Mouse (Mus musculus): ENCODE results near the gene Pdzk1. TPM values are rescaled to one million over a fixed set of nuclear protein-coding genes. Genes with fewer than 3 reads are reported as not detected.

The Pdzk1 gene
- polyA plus RNA-seq, 1 experiment = 0.49 TPM

- Histone ChIP-seq H3K27ac (ENCODE audit: control insufficient read depth, insufficient read depth, low read length) (no peak overlapping the region), H3K4me3 (ENCODE audit: control insufficient read depth, insufficient read depth, low read length) (no peak overlapping the region), H3K4me1 (replicated peaks; ENCODE audit: control insufficient read depth, insufficient read depth, low read length) (no peaks in the 10 kb centered on the region), H3K36me3 (ENCODE audit: control insufficient read depth, insufficient read depth, low read length) (no peaks in the 10 kb centered on the region), H3K27me3 (ENCODE audit: control insufficient read depth, insufficient read depth, low read length) (no peaks in the 10 kb centered on the region)
- 95% methylated on average over 10 of the region's 10 CpGs for WGBS
- no peak for DNase-seq
- no peak for TF ChIP-seq POLR2A (IDR thresholded peaks at IDR 0.05; ENCODE audit: control insufficient read depth, extremely low read depth, insufficient read depth, low read length, poor library complexity)
- TF ChIP-seq CTCF (IDR thresholded peaks at IDR 0.05; ENCODE audit: borderline replicate concordance, control insufficient read depth, extremely low read depth, insufficient read depth, low read length, poor library complexity) = no peak
Measured at GRCm38 (mm10) chr3:96829856-96830255, 772 bp downstream of the Pdzk1 start.

GRCm38 (mm10) chr3:96832930-96833329 lies 3.8 kb downstream of the Pdzk1 start:
- TF ChIP-seq POLR2A (IDR thresholded peaks at IDR 0.05; ENCODE audit: control insufficient read depth, extremely low read depth, insufficient read depth, low read length, poor library complexity) (no peak), CTCF (IDR thresholded peaks at IDR 0.05; ENCODE audit: borderline replicate concordance, control insufficient read depth, extremely low read depth, insufficient read depth, low read length, poor library complexity) (no peak)
- Histone ChIP-seq H3K36me3 (ENCODE audit: control insufficient read depth, insufficient read depth, low read length) (no peaks in the 10 kb centered on the region), H3K4me3 (ENCODE audit: control insufficient read depth, insufficient read depth, low read length) (no peak overlapping the region), H3K4me1 (replicated peaks; ENCODE audit: control insufficient read depth, insufficient read depth, low read length) (no peaks in the 10 kb centered on the region), H3K27ac (ENCODE audit: control insufficient read depth, insufficient read depth, low read length) (no peak overlapping the region), H3K27me3 (ENCODE audit: control insufficient read depth, insufficient read depth, low read length) (no peaks in the 10 kb centered on the region)
- no peak for DNase-seq
- WGBS = 88% methylated on average over 5 of the region's 5 CpGs

GRCm38 (mm10) chr3:96834587-96835348 lies 5.7 kb downstream of the Pdzk1 start:
- TF ChIP-seq POLR2A (IDR thresholded peaks at IDR 0.05; ENCODE audit: control insufficient read depth, extremely low read depth, insufficient read depth, low read length, poor library complexity) = no peak
- TF ChIP-seq CTCF (IDR thresholded peaks at IDR 0.05; ENCODE audit: borderline replicate concordance, control insufficient read depth, extremely low read depth, insufficient read depth, low read length, poor library complexity) = no peak
- 89% methylated on average over 7 of the region's 7 CpGs for WGBS

GRCm38 (mm10) chr3:96836414-96836813 lies 7.3 kb downstream of the Pdzk1 start:
- DNase-seq = no peak
- Histone ChIP-seq H3K4me3 (ENCODE audit: control insufficient read depth, insufficient read depth, low read length) (no peak overlapping the region), H3K27ac (ENCODE audit: control insufficient read depth, insufficient read depth, low read length) (no peak overlapping the region), H3K4me1 (replicated peaks; ENCODE audit: control insufficient read depth, insufficient read depth, low read length) (no peaks in the 10 kb centered on the region), H3K27me3 (ENCODE audit: control insufficient read depth, insufficient read depth, low read length) (no peaks in the 10 kb centered on the region), H3K36me3 (ENCODE audit: control insufficient read depth, insufficient read depth, low read length) (no peaks in the 10 kb centered on the region)
- WGBS = 77% methylated on average over 2 of the region's 2 CpGs
- TF ChIP-seq POLR2A (IDR thresholded peaks at IDR 0.05; ENCODE audit: control insufficient read depth, extremely low read depth, insufficient read depth, low read length, poor library complexity) (no peak), CTCF (IDR thresholded peaks at IDR 0.05; ENCODE audit: borderline replicate concordance, control insufficient read depth, extremely low read depth, insufficient read depth, low read length, poor library complexity) (no peak)

More at GRCm38 (mm10) chr3:96834587-96835348, 5.7 kb downstream of the Pdzk1 start:
- no peaks in the 10 kb centered on the region for H3K4me1 ChIP-seq (replicated peaks; ENCODE audit: control insufficient read depth, insufficient read depth, low read length)
- H3K27ac ChIP-seq (ENCODE audit: control insufficient read depth, insufficient read depth, low read length) = no peak overlapping the region
- no peaks in the 10 kb centered on the region for H3K36me3 ChIP-seq (ENCODE audit: control insufficient read depth, insufficient read depth, low read length)
- H3K27me3 ChIP-seq (ENCODE audit: control insufficient read depth, insufficient read depth, low read length) = no peaks in the 10 kb centered on the region
- DNase-seq = no peak
- H3K4me3 ChIP-seq (ENCODE audit: control insufficient read depth, insufficient read depth, low read length) = no peak overlapping the region

GRCm38 (mm10) chr3:96838996-96839645 lies 10.0 kb downstream of the Pdzk1 start:
- H3K27ac ChIP-seq (ENCODE audit: control insufficient read depth, insufficient read depth, low read length) = no peak overlapping the region

GRCm38 (mm10) chr3:96845191-96845590 lies 16.1 kb downstream of the Pdzk1 start:
- peaks cover 20% of the 10 kb centered on the region for H3K4me1 ChIP-seq (replicated peaks; ENCODE audit: control insufficient read depth, insufficient read depth, low read length)
- no peak overlapping the region for H3K27ac ChIP-seq (ENCODE audit: control insufficient read depth, insufficient read depth, low read length)
- no peak for TF ChIP-seq CTCF (IDR thresholded peaks at IDR 0.05; ENCODE audit: borderline replicate concordance, control insufficient read depth, extremely low read depth, insufficient read depth, low read length, poor library complexity)
- no peak for TF ChIP-seq POLR2A (IDR thresholded peaks at IDR 0.05; ENCODE audit: control insufficient read depth, extremely low read depth, insufficient read depth, low read length, poor library complexity)
- H3K4me3 ChIP-seq (ENCODE audit: control insufficient read depth, insufficient read depth, low read length) = no peak overlapping the region
- WGBS = 97% methylated on average over 6 of the region's 6 CpGs
- no peaks in the 10 kb centered on the region for H3K36me3 ChIP-seq (ENCODE audit: control insufficient read depth, insufficient read depth, low read length)
- no peak for DNase-seq
- H3K27me3 ChIP-seq (ENCODE audit: control insufficient read depth, insufficient read depth, low read length) = no peaks in the 10 kb centered on the region

More at GRCm38 (mm10) chr3:96838996-96839645, 10.0 kb downstream of the Pdzk1 start:
- TF ChIP-seq CTCF (IDR thresholded peaks at IDR 0.05; ENCODE audit: borderline replicate concordance, control insufficient read depth, extremely low read depth, insufficient read depth, low read length, poor library complexity) = no peak
- TF ChIP-seq POLR2A (IDR thresholded peaks at IDR 0.05; ENCODE audit: control insufficient read depth, extremely low read depth, insufficient read depth, low read length, poor library complexity) = no peak
- Histone ChIP-seq H3K36me3 (ENCODE audit: control insufficient read depth, insufficient read depth, low read length) (no peaks in the 10 kb centered on the region), H3K4me1 (replicated peaks; ENCODE audit: control insufficient read depth, insufficient read depth, low read length) (no peaks in the 10 kb centered on the region), H3K27me3 (ENCODE audit: control insufficient read depth, insufficient read depth, low read length) (no peaks in the 10 kb centered on the region), H3K4me3 (ENCODE audit: control insufficient read depth, insufficient read depth, low read length) (no peak overlapping the region)
- DNase-seq = no peak
- WGBS = 79% methylated on average over 7 of the region's 7 CpGs

Data from thymus, adult 2 months (tissue).